ENCODE assay signal across 20 mouse cellular contexts in the genomic region with DNA sequence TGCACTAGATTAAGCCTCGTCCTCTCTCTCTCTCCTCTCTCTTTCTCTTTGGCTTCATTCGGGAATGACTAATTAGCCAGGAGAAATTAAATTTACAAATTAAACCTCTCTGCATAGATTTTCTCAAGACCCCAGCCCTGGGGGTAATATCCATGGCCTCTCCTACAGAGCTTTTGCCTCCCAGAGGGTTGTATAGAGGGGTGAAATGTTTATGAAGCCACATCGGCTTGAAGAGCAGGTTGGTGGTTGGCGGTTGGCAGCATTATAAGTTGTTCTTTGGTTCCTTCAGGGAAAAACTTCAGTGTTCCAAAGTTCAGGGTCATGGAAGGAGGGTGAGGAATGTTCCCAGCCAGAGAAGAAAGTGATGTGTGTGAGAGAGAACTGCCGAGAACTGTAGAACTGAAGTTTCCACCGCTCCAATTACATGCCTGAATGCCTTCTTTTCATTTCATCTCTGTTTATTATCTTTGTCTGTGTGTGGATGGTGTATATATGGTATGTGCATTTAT.
A peak's percentile ranks its signal among the peaks of the same experiment; 100 is the strongest.
DNase-seq lines count a peak whose midpoint lies in the region; ATAC-seq lines count a peak whose summit lies in the region.
"Had no signal": no experiment of that assay in that cellular context is flagged by ENCODE, and none has a peak within 500 bp of the region (broad histone marks: within the 10 kb centered on the region; RNA-seq: fewer than 3 reads in every experiment).

No protein-coding gene starts in this region.

- no peaks in the 10 kb centered on the region for H3K4me1 ChIP-seq in heart, embryonic 10.5 days
- H3K4me1 ChIP-seq in heart, embryonic 12.5 days (replicated peaks) = no peaks in the 10 kb centered on the region
- H3K4me1 ChIP-seq in kidney, embryonic 15.5 days = peaks cover 5% of the 10 kb centered on the region; the same call in 1 of the 2 replicates
- peaks cover 3% of the 10 kb centered on the region; the same call in 1 of the 2 replicates for H3K4me1 ChIP-seq in embryonic facial prominence, embryonic 14.5 days (ENCODE audit: control insufficient read depth, insufficient read depth, low read length)
- no peaks in the 10 kb centered on the region for H3K4me1 ChIP-seq in limb, embryonic 10.5 days
- H3K4me1 ChIP-seq: embryonic facial prominence, embryonic 12.5 days; hindbrain, embryonic 15.5 days had no signal

- no peak overlapping the region for H3K4me2 ChIP-seq in heart, embryonic 12.5 days
- no peak overlapping the region for H3K4me2 ChIP-seq in kidney, embryonic 15.5 days
- H3K4me2 ChIP-seq in embryonic facial prominence, embryonic 14.5 days (ENCODE audit: low read depth, low read length) = no peak overlapping the region
- H3K4me2 ChIP-seq: embryonic facial prominence, embryonic 12.5 days; heart, embryonic 11.5 days; hindbrain, embryonic 15.5 days had no signal

- H3K4me3 ChIP-seq in heart, embryonic 10.5 days = no peak overlapping the region
- no peak overlapping the region for H3K4me3 ChIP-seq in heart, embryonic 12.5 days
- H3K4me3 ChIP-seq in kidney, embryonic 15.5 days (replicated peaks) = no peak overlapping the region
- no peak overlapping the region for H3K4me3 ChIP-seq in embryonic facial prominence, embryonic 14.5 days (ENCODE audit: low read depth, low read length)
- no peak overlapping the region for H3K4me3 ChIP-seq in limb, embryonic 10.5 days
- H3K4me3 ChIP-seq: embryonic facial prominence, embryonic 12.5 days; hindbrain, embryonic 15.5 days had no signal

- H3K27me3 ChIP-seq in heart, embryonic 10.5 days (ENCODE audit: insufficient read depth, poor library complexity, severe bottlenecking) = peaks cover 10% of the 10 kb centered on the region; the same call in 1 of the 2 replicates
- 0 out of 2 replicates have a peak, but pooled peaks cover 10% of the 10 kb centered on the region for H3K27me3 ChIP-seq in heart, embryonic 12.5 days (replicated peaks)
- H3K27me3 ChIP-seq in kidney, embryonic 15.5 days = no peaks in the 10 kb centered on the region
- H3K27me3 ChIP-seq in embryonic facial prominence, embryonic 14.5 days (replicated peaks; ENCODE audit: control insufficient read depth, insufficient read depth, low read length) = no peaks in the 10 kb centered on the region
- no peaks in the 10 kb centered on the region for H3K27me3 ChIP-seq in limb, embryonic 10.5 days (ENCODE audit: low read depth, poor library complexity, severe bottlenecking)
- H3K27me3 ChIP-seq: embryonic facial prominence, embryonic 12.5 days; hindbrain, embryonic 15.5 days had no signal

- no peak overlapping the region for H3K9ac ChIP-seq in heart, embryonic 12.5 days
- no peak overlapping the region for H3K9ac ChIP-seq in kidney, embryonic 15.5 days
- no peak overlapping the region for H3K9ac ChIP-seq in embryonic facial prominence, embryonic 14.5 days (ENCODE audit: low read depth, low read length)
- H3K9ac ChIP-seq: embryonic facial prominence, embryonic 12.5 days; hindbrain, embryonic 15.5 days had no signal

- no peak for ATAC-seq in heart, embryonic 12.5 days (ENCODE audit: insufficient number of reproducible peaks, low FRiP score)
- ATAC-seq in kidney, embryonic 15.5 days (replicated peaks; ENCODE audit: low FRiP score) = no peak
- ATAC-seq in embryonic facial prominence, embryonic 14.5 days (ENCODE audit: low read depth) = no peak
- ATAC-seq: forebrain, embryonic 14.5 days had no signal

- peak; percentile 16 for DNase-seq in heart, embryonic 10.5 days (ENCODE audit: low spot score)
- DNase-seq in kidney, adult 8-10 months = peak; percentile 38 to 60
- peak; percentile 53 for DNase-seq in embryonic facial prominence, embryonic 14.5 days (ENCODE audit: low spot score)
- peak; percentile 43 for DNase-seq in kidney, postnatal 14 days
- DNase-seq in limb, embryonic 10.5 days (ENCODE audit: low spot score) = no peak
- DNase-seq in cerebellum, postnatal 10 days = no peak
- DNase-seq: adrenal gland, adult 2 months; adrenal gland, postnatal 25 days; cerebellum, adult 2 months; cerebellum, postnatal 14 days; embryo, embryonic 11 days; gastrocnemius, postnatal 36 days; heart, adult 18-20 months; heart, postnatal 36 days had no signal

- H3K9me3 ChIP-seq in heart, embryonic 10.5 days = no peaks in the 10 kb centered on the region
- H3K9me3 ChIP-seq in heart, embryonic 12.5 days (replicated peaks) = no peaks in the 10 kb centered on the region
- no peaks in the 10 kb centered on the region for H3K9me3 ChIP-seq in kidney, embryonic 15.5 days (replicated peaks)
- no peaks in the 10 kb centered on the region for H3K9me3 ChIP-seq in embryonic facial prominence, embryonic 14.5 days (ENCODE audit: control insufficient read depth, low read length)
- no peaks in the 10 kb centered on the region for H3K9me3 ChIP-seq in limb, embryonic 10.5 days (replicated peaks)
- H3K9me3 ChIP-seq: embryonic facial prominence, embryonic 12.5 days; hindbrain, embryonic 15.5 days had no signal

- no peak overlapping the region for H3K27ac ChIP-seq in heart, embryonic 10.5 days
- no peak overlapping the region for H3K27ac ChIP-seq in heart, embryonic 12.5 days (ENCODE audit: poor library complexity, severe bottlenecking)
- H3K27ac ChIP-seq in kidney, embryonic 15.5 days = no peak overlapping the region
- H3K27ac ChIP-seq in embryonic facial prominence, embryonic 14.5 days (replicated peaks; ENCODE audit: low read depth, low read length) = no peak overlapping the region
- H3K27ac ChIP-seq in limb, embryonic 10.5 days = no peak overlapping the region
- H3K27ac ChIP-seq: embryonic facial prominence, embryonic 12.5 days; hindbrain, embryonic 15.5 days had no signal

- H3K36me3 ChIP-seq in heart, embryonic 10.5 days = no peaks in the 10 kb centered on the region
- no peaks in the 10 kb centered on the region for H3K36me3 ChIP-seq in heart, embryonic 12.5 days
- no peaks in the 10 kb centered on the region for H3K36me3 ChIP-seq in kidney, embryonic 15.5 days
- no peaks in the 10 kb centered on the region for H3K36me3 ChIP-seq in embryonic facial prominence, embryonic 14.5 days (ENCODE audit: control insufficient read depth, insufficient read depth, low read length)
- H3K36me3 ChIP-seq in limb, embryonic 10.5 days = no peaks in the 10 kb centered on the region
- H3K36me3 ChIP-seq: embryonic facial prominence, embryonic 12.5 days; hindbrain, embryonic 15.5 days had no signal

- 81% methylated on average over 6 of the region's 6 CpGs for WGBS in heart, embryonic 10.5 days
- 76% methylated on average over 6 of the region's 6 CpGs for WGBS in heart, embryonic 12.5 days
- 67% methylated on average over 6 of the region's 6 CpGs for WGBS in kidney, embryonic 15.5 days
- 46% methylated on average over 6 of the region's 6 CpGs for WGBS in embryonic facial prominence, embryonic 14.5 days
- 83% methylated on average over 6 of the region's 6 CpGs for WGBS in limb, embryonic 10.5 days

Comparison
In these comparisons a context has a peak if more than half of its experiments do, and no peak if none do; other contexts are left out.
1. DNase-seq: peak in heart, embryonic 10.5 days (single experiment), kidney, adult 8-10 months (2 of 2), embryonic facial prominence, embryonic 14.5 days (single experiment) and kidney, postnatal 14 days (single experiment); none in limb, embryonic 10.5 days (single experiment) and cerebellum, postnatal 10 days (0 of 2).